Mouse (Mus musculus) limb, embryonic 13.5 days (tissue): ENCODE measurements around the gene Zmiz1. TPM values are rescaled to one million over a fixed set of nuclear protein-coding genes. Genes with fewer than 3 reads are reported as not detected.

Experiments used
- ATAC-seq: fragments of 200-750 bp; cut with Nextera tagmentation; 2 replicates; pipeline ENCODE4 v1.8.0; 2017; ENCODE audit warnings: low read depth, moderate number of reproducible peaks, moderate TSS enrichment; ENCODE audit not compliant: low FRiP score
- H3K27ac ChIP-seq: fragments of 300-500 bp; sonication (generic); 2 replicates; pipeline ENCODE4 v1.5.1; 2015; ENCODE audit warnings: inconsistent platforms, mild to moderate bottlenecking, moderate library complexity
- H3K27me3 ChIP-seq: fragments of 300-500 bp; sonication (generic); 2 replicates; pipeline ENCODE4 v1.6.1; 2015; ENCODE audit warnings: mild to moderate bottlenecking, inconsistent platforms
- H3K36me3 ChIP-seq: fragments of 300-500 bp; sonication (generic); 2 replicates; pipeline ENCODE4 v1.6.1; 2015; ENCODE audit warnings: inconsistent platforms, mild to moderate bottlenecking, moderate library complexity
- H3K4me1 ChIP-seq: fragments of 300-500 bp; sonication (generic); 2 replicates; pipeline ENCODE4 v1.6.1; 2015; ENCODE audit warnings: inconsistent platforms
- H3K4me2 ChIP-seq: fragments of 300-500 bp; sonication (generic); replicated peaks from 2 replicates; pipeline ENCODE4 v1.6.1; 2015; ENCODE audit warnings: inconsistent platforms, mild to moderate bottlenecking, moderate library complexity
- H3K4me3 ChIP-seq: fragments of 300-500 bp; sonication (generic); 2 replicates; pipeline ENCODE4 v1.5.1; 2015; ENCODE audit warnings: moderate library complexity, mild to moderate bottlenecking, inconsistent platforms
- H3K9ac ChIP-seq: fragments of 300-500 bp; sonication (generic); 2 replicates; pipeline ENCODE4 v1.6.1; 2015; ENCODE audit warnings: mild to moderate bottlenecking, inconsistent platforms
- H3K9me3 ChIP-seq: fragments of 300-500 bp; sonication (generic); 2 replicates; pipeline ENCODE4 v1.6.1; 2016; ENCODE audit warnings: inconsistent platforms
- WGBS: fragments of 180-500 bp; shearing (Covaris S2); methylation state at CpG from one replicate; pipeline ENCODE4 v1.1.7; 2015; 5-methylcytosine and 5-hydroxymethylcytosine counted together
- polyA plus RNA-seq: library from polyadenylated mRNA; unstranded; fragments of >200 nt; fragmentation: Nextera tagmentation; extraction: Ambion mirVana; gene quantifications from 2 replicates; pipeline ENCODE4 v1.2.1, GENCODE M21; 2015

Gene Zmiz1
- polyA plus RNA-seq, 1 experiment from 2014 or later = 68.6 TPM

GRCm38 (mm10) chr14:25487470-25487955 is 28.5 kb downstream of the Zmiz1 start:
- 76% methylated on average over 7 of the region's 7 CpGs for WGBS
- no peaks in the 10 kb centered on the region for H3K9me3 ChIP-seq
- ATAC-seq = peak; percentile 17; the same call in 1 of the 2 replicates
- 0 out of 2 replicates have a peak overlapping the region, but pooled peaks have one; percentile 10 for H3K4me2 ChIP-seq
- no peaks in the 10 kb centered on the region for H3K27me3 ChIP-seq
- H3K4me3 ChIP-seq = no peak overlapping the region
- peaks cover 7% of the 10 kb centered on the region; the same call in 1 of the 2 replicates for H3K36me3 ChIP-seq
- H3K27ac ChIP-seq = peak overlapping the region; percentile 44; the same call in 1 of the 2 replicates
- 0 out of 2 replicates have a peak overlapping the region, but pooled peaks have one; percentile 8 for H3K9ac ChIP-seq
- H3K4me1 ChIP-seq = peaks cover 93% of the 10 kb centered on the region

- no peak overlapping the region for H3K9ac ChIP-seq
- H3K9me3 ChIP-seq = no peaks in the 10 kb centered on the region
- WGBS = 66% methylated on average over 6 of the region's 6 CpGs
- H3K27ac ChIP-seq = peak overlapping the region; percentile 44
- H3K4me2 ChIP-seq = peak overlapping the region; percentile 10; the same call in 1 of the 2 replicates
- peaks cover 94% of the 10 kb centered on the region for H3K4me1 ChIP-seq
- H3K27me3 ChIP-seq = no peaks in the 10 kb centered on the region
- H3K4me3 ChIP-seq = no peak overlapping the region
- ATAC-seq = no peak
- peaks cover 7% of the 10 kb centered on the region; the same call in 1 of the 2 replicates for H3K36me3 ChIP-seq
These were observed 29.2 kb downstream of the Zmiz1 start for GRCm38 (mm10) chr14:25488097-25488613.

GRCm38 (mm10) chr14:25489336-25490078 is 30.5 kb downstream of the Zmiz1 start:
- Histone ChIP-seq H3K4me1 (peaks cover 96% of the 10 kb centered on the region), H3K4me3 (no peak overlapping the region), H3K9me3 (no peaks in the 10 kb centered on the region), H3K9ac (no peak overlapping the region), H3K27ac (0 out of 2 replicates have a peak overlapping the region, but pooled peaks have one; percentile 2), H3K27me3 (no peaks in the 10 kb centered on the region), H3K4me2 (no peak overlapping the region), H3K36me3 (0 out of 2 replicates have a peak, but pooled peaks cover 6% of the 10 kb centered on the region)
- ATAC-seq = no peak
- 59% methylated on average over 6 of the region's 6 CpGs for WGBS

- ATAC-seq = no peak
- Histone ChIP-seq H3K9me3 (no peaks in the 10 kb centered on the region), H3K27me3 (no peaks in the 10 kb centered on the region), H3K4me1 (peaks cover 99% of the 10 kb centered on the region), H3K27ac (no peak overlapping the region), H3K9ac (no peak overlapping the region), H3K36me3 (0 out of 2 replicates have a peak, but pooled peaks cover 6% of the 10 kb centered on the region), H3K4me2 (no peak overlapping the region), H3K4me3 (no peak overlapping the region)
- 73% methylated on average over 5 of the region's 5 CpGs for WGBS
These were observed 33.0 kb downstream of the Zmiz1 start for GRCm38 (mm10) chr14:25491961-25492360.

- H3K4me3 ChIP-seq = no peak overlapping the region
- ATAC-seq = no peak
- H3K9ac ChIP-seq = peak overlapping the region; percentile 36; the same call in 1 of the 2 replicates
- 81% methylated on average over 11 of the region's 11 CpGs for WGBS
- no peaks in the 10 kb centered on the region for H3K9me3 ChIP-seq
- peaks cover 99% of the 10 kb centered on the region for H3K4me1 ChIP-seq
- H3K4me2 ChIP-seq = no peak overlapping the region
- H3K36me3 ChIP-seq = 0 out of 2 replicates have a peak, but pooled peaks cover 6% of the 10 kb centered on the region
- H3K27me3 ChIP-seq = no peaks in the 10 kb centered on the region
- peak overlapping the region; percentile 22; the same call in 1 of the 2 replicates for H3K27ac ChIP-seq
These were observed 33.7 kb downstream of the Zmiz1 start for GRCm38 (mm10) chr14:25492567-25493279.

- Histone ChIP-seq H3K9me3 (no peaks in the 10 kb centered on the region), H3K4me2 (no peak overlapping the region), H3K27me3 (no peaks in the 10 kb centered on the region), H3K4me1 (peaks cover 99% of the 10 kb centered on the region), H3K4me3 (no peak overlapping the region), H3K9ac (no peak overlapping the region), H3K27ac (peak overlapping the region; percentile 22; the same call in 1 of the 2 replicates), H3K36me3 (0 out of 2 replicates have a peak, but pooled peaks cover 6% of the 10 kb centered on the region)
- no peak for ATAC-seq
- 62% methylated on average over 22 of the region's 22 CpGs for WGBS
These were observed 34.6 kb downstream of the Zmiz1 start for GRCm38 (mm10) chr14:25493301-25494241.

- Histone ChIP-seq H3K27me3 (no peaks in the 10 kb centered on the region), H3K9me3 (no peaks in the 10 kb centered on the region), H3K27ac (no peak overlapping the region), H3K9ac (no peak overlapping the region), H3K4me3 (no peak overlapping the region), H3K4me2 (no peak overlapping the region), H3K4me1 (peaks cover 99% of the 10 kb centered on the region), H3K36me3 (0 out of 2 replicates have a peak, but pooled peaks cover 6% of the 10 kb centered on the region)
- 75% methylated on average over 3 of the region's 3 CpGs for WGBS
- ATAC-seq = no peak
These were observed 35.8 kb downstream of the Zmiz1 start for GRCm38 (mm10) chr14:25494778-25495177.

GRCm38 (mm10) chr14:25496116-25496515 is 37.1 kb downstream of the Zmiz1 start:
- peaks cover 12% of the 10 kb centered on the region; the same call in 1 of the 2 replicates for H3K36me3 ChIP-seq
- H3K27me3 ChIP-seq = no peaks in the 10 kb centered on the region
- H3K4me2 ChIP-seq = no peak overlapping the region
- no peaks in the 10 kb centered on the region for H3K9me3 ChIP-seq
- peaks cover 100% of the 10 kb centered on the region for H3K4me1 ChIP-seq
- H3K9ac ChIP-seq = no peak overlapping the region
- WGBS = 67% methylated on average over 2 of the region's 2 CpGs
- ATAC-seq = no peak
- no peak overlapping the region for H3K4me3 ChIP-seq
- H3K27ac ChIP-seq = peak overlapping the region; percentile 58; the same call in 1 of the 2 replicates

- Histone ChIP-seq H3K9me3 (no peaks in the 10 kb centered on the region), H3K27me3 (no peaks in the 10 kb centered on the region), H3K4me1 (peaks cover 100% of the 10 kb centered on the region), H3K27ac (peak overlapping the region; percentile 55; the same call in 1 of the 2 replicates), H3K36me3 (peaks cover 12% of the 10 kb centered on the region; the same call in 1 of the 2 replicates), H3K9ac (peak overlapping the region; percentile 15), H3K4me2 (peak overlapping the region; percentile 37; the same call in 1 of the 2 replicates), H3K4me3 (no peak overlapping the region)
- ATAC-seq = no peak
- WGBS = 50% methylated on average over 3 of the region's 3 CpGs
These were observed 38.0 kb downstream of the Zmiz1 start for GRCm38 (mm10) chr14:25496989-25497388.

- H3K27ac ChIP-seq = peak overlapping the region; percentile 55
- peaks cover 11% of the 10 kb centered on the region for H3K36me3 ChIP-seq
- H3K4me3 ChIP-seq = no peak overlapping the region
- ATAC-seq = peak; percentile 41
- peaks cover 98% of the 10 kb centered on the region for H3K4me1 ChIP-seq
- H3K9me3 ChIP-seq = no peaks in the 10 kb centered on the region
- WGBS = 18% methylated on average over 8 of the region's 8 CpGs
- H3K4me2 ChIP-seq = peak overlapping the region; percentile 37
- no peaks in the 10 kb centered on the region for H3K27me3 ChIP-seq
- H3K9ac ChIP-seq = peak overlapping the region; percentile 15
These were observed 38.6 kb downstream of the Zmiz1 start for GRCm38 (mm10) chr14:25497596-25497995.

GRCm38 (mm10) chr14:25498367-25498766 is 39.4 kb downstream of the Zmiz1 start:
- H3K4me3 ChIP-seq = no peak overlapping the region
- peak overlapping the region; percentile 37; the same call in 1 of the 2 replicates for H3K4me2 ChIP-seq
- H3K4me1 ChIP-seq = peaks cover 90% of the 10 kb centered on the region
- no peaks in the 10 kb centered on the region for H3K9me3 ChIP-seq
- no peaks in the 10 kb centered on the region for H3K27me3 ChIP-seq
- peak overlapping the region; percentile 15 for H3K9ac ChIP-seq
- 10% methylated on average over 7 of the region's 7 CpGs for WGBS
- H3K36me3 ChIP-seq = peaks cover 18% of the 10 kb centered on the region
- no peak for ATAC-seq
- peak overlapping the region; percentile 55 for H3K27ac ChIP-seq
